Mouse (Mus musculus) cerebellum, adult (tissue): Measurements from ENCODE around the gene Rabep2.
"Not testable (repeated sequence)": the region's sequence is repeated elsewhere in the genome, so short reads cannot be mapped to it uniquely, and the experiment has no call there.

Experiments used
- ATAC-seq: cut with Nextera tagmentation; 2 replicates; pipeline ENCODE4 v1.9.2; 2017; ENCODE audit warnings: mild to moderate bottlenecking, moderate library complexity, mixed read lengths; ENCODE audit not compliant: insufficient number of reproducible peaks, low FRiP score, low TSS enrichment

The Rabep2 gene

GRCm38 (mm10) chr7:126428631-126429502 lies at the start of gene Rabep2:
TSS of gene Rabep2 (plus strand) at chr7:126428759.
- peak; percentile 87 for ATAC-seq

DNA sequence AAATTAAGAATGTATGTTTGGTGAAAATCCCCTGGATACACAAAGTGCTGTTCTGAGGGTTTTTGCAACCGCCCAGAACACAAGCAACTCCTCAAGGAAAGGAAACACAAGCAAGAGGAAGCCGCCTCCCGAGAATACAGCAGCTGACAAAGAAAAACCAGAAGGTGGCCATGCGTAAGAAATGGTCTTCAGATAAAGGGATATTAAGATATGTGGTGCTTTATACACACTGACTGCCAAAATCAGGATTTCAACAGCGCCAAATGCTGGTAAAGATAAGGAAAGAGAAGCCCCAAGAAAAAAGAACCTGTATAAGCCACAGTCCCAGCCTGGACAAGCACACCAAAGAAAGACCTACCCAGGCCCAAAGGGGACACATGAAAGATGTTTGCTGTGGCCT lies 45.0 kb upstream of the Rabep2 start:
- no peak for ATAC-seq

DNA sequence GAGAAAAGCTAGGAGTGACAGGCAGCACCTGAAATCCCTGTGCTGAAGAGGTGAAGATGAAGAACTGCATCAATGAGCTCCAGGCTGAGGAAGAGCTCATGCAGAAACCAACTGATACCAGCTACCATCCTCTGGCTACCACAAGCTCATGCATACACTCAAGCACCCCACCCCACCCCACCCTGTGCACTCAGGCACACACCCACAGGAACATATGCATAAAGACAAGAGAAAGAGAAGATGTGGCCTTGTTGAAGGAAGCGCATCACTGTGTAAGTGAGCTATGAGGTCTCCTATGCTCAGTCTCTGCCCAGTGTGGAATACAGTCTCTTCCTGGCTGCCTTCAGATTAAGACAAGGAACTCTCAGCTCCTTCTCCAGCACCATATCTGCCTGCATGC lies 40.4 kb upstream of the Rabep2 start:
- ATAC-seq, result no peak

DNA sequence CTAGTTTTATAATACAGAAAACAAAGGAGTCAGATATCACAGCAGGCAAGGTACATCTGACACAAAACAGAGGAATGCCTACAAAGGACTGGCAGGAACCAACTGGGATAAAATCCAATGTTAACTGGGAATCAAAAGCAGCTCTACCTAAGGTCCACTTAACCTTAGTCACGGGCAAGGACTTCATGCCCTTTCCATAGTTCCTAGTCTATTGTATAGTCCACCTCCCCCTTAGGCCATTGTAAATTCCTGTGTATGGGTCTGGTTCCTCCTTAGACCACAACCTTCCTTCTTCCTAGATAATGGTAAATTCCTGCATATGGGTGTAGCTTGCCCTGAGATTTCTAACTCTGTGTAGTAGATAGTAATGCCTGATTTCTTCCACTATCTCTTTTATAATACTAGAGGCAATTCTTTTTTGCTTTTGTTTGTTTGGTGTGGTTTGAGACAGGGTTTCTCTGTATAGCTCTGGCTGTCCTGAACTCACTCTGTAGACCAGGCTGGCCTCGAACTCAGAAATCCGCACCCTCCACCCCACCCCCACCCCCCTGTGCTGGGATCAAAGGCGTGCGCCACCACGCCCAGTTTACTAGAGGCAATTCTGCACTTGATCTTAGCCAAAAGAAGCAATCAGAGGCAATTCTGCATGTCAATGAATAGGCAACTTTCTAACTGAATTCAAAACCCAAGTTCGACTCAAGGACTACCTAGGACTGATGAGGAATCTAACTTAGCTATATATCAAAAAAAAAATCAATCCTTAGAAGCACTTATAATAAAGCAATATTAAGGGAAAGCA lies 36.3 kb upstream of the Rabep2 start:
- not testable (repeated sequence) for ATAC-seq

- peak; percentile 99 for ATAC-seq
Measured at GRCm38 (mm10) chr7:126396298-126397119, 32.0 kb upstream of the Rabep2 start, which contains the start of gene Nfatc2ip. TSS of gene Nfatc2ip (minus strand) at chr7:126396737.

GRCm38 (mm10) chr7:126397221-126397620 lies 31.3 kb upstream of the Rabep2 start:
- no peak for ATAC-seq

DNA sequence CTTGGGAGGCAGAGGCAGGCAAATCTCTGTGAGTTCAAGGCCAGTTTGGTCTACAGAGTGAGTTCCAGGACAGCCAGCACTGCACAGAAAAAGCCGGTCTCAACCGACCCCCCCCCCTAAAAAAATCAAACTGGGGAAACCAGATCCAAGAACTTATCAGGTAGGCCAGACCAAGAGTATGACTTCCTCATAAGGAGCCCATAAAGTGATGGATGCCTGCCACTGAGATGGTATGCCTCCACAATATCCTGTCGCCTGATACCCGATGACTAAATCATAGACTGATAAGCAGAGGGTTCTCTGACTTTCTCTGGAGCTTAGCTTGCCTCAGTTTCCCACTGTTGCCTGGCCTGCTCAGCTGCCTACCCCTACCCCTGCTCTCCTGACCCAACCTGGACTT lies 30.7 kb upstream of the Rabep2 start:
- no peak for ATAC-seq

DNA sequence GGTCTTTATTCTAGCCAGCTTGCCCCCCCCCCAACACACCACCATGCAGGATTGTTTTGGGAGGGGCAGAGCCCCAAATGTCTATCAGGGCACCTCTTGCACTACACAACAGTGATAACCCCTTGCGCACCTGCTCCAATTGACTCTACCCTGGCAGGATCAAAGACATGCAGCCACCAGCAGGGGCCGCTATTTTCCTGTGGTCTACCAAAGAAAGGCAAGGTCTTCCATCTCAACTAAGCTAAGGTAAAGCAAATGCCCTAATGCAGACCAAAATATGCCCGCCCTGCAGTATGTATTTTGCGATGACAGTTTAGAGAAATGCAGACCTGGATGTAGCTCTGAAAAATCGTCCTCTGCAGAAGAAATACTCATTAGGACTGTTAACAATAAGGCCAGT lies 29.0 kb upstream of the Rabep2 start:
- no peak for ATAC-seq

- not testable (repeated sequence) for ATAC-seq
Measured at GRCm38 (mm10) chr7:126402518-126402917, 26.0 kb upstream of the Rabep2 start.

DNA sequence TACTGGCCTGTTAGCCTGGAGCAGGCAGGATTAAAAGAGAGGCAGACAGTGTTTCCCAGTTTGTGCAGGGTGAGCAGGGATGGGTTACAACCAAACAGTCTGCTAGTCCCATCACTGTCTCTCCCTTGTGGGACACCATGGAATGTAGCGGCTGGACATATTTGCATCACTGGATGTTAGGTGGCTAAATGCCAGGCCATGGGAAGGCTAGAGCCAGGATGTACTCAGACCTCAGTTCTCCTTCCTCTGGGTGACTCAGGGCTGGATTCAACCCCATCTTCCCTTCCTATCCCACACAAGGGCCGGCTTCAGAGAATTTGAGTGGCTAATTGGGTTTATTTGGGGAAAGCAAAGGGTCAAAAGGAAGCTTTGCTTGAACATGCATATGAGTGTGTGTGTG lies 19.9 kb upstream of the Rabep2 start:
- no peak for ATAC-seq

DNA sequence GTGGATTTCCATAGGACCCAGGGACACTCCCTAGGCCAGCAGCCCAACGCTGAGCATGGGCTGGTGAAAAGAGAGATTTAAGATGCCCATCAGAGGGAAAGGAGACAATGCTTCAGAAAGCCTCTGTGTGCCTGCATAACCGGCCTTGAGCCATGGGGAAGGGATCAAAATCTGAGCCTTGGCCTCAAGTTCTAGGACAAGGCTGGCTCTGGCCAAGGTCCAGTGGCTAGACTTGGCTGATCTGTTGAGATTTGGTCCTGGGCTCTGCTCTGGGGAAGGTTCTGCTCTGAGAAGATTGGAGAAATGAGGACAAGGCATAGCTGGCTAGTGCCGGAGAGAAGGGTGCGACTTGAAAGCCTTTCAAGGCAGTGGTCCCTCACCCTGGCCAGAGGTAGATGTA lies 17.5 kb upstream of the Rabep2 start:
- no peak for ATAC-seq

GRCm38 (mm10) chr7:126414725-126415124 lies 13.8 kb upstream of the Rabep2 start, which contains the start of gene Cd19:
TSS of gene Cd19 (minus strand) at chr7:126414889.
- no peak for ATAC-seq

DNA sequence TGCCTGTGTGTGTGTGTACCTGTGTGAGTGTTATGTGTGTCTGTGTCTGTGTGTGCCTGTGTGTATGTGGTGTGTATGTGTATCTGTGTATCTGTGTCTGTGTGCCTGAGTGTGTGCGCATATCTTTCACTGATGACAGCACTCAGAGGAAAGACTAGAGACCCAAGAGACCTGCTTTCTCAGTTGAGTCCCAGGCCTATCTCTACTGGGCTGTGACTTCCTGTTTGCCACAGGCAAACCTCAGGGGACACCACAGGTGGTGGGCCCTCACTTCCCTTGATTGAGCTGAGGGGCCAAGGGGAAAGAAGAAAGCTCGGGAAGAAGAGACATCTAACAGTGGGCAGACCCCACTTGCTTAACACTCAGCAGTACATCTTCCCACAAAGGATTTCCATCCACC lies 11.9 kb upstream of the Rabep2 start:
- ATAC-seq, result no peak

DNA sequence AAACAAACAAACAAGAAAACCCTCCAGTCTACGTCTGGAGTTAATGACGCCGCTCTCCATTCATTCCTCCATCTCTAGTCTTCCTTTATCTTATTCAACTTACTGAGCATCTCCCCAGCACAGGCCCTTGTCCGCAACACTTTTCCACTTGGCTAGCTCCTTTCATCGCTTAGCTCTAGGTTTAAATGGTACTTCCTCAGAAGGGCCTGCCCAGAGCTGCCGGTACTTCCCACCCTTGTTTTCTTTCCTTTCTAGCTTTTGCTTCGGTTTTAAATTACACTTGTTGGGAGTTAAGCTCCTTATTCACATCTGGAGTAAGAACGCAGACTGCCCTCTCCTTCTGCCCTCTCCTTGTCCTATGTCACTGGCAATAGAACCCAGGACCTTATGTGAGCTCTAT lies 11.5 kb upstream of the Rabep2 start:
- no peak for ATAC-seq

DNA sequence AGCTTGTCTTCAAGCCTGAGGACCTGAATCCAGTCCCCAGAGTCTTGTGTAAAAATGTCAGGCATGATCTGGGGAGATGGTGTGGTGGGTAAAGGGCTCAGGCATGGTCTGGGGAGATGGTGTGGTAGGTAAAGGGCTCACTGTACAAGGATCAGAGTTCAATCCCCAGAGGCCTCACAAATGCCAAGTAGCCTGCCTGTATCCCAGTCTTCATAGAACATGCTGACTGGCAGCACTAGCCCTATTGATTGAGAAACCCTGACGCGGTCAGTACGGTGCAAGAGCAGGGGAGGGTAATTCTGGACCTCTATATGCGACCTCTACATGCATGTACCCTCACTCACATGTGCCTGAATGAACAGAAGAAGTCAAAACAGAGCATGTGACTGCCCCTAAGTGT lies 11.0 kb upstream of the Rabep2 start:
- ATAC-seq, result no peak

- ATAC-seq, result no peak
Measured at GRCm38 (mm10) chr7:126418496-126418895, 10.1 kb upstream of the Rabep2 start.

- ATAC-seq, result no peak
Measured at GRCm38 (mm10) chr7:126421756-126422155, 6.8 kb upstream of the Rabep2 start.

GRCm38 (mm10) chr7:126424161-126424560 lies 4.4 kb upstream of the Rabep2 start:
- no peak for ATAC-seq

DNA sequence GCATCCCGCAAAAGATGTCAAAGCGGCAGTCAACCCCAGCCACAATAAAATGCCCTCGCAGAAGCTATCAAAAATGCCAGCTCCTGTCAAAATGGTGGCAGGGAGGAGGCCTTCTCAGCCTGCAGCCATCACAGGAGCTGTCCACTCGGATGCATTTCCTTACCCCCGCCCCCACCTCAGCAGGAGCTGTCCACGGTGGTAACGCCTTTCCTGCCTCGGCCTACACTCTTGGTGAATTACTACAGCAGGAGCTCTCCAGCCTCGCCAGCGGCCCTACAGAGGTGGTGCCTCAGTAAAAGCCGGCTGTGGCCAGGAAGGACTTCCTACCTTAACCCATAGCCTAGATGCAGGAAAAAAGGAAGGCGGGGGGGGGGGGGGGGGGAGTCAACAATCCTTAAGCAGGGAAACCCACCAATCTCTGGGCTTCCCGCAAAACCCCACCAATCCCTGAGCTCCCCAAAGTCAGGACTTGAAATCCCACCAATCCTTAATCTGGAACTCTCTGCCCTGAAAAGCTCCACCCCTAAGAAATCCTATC lies 1.2 kb upstream of the Rabep2 start:
- ATAC-seq, result no peak

DNA sequence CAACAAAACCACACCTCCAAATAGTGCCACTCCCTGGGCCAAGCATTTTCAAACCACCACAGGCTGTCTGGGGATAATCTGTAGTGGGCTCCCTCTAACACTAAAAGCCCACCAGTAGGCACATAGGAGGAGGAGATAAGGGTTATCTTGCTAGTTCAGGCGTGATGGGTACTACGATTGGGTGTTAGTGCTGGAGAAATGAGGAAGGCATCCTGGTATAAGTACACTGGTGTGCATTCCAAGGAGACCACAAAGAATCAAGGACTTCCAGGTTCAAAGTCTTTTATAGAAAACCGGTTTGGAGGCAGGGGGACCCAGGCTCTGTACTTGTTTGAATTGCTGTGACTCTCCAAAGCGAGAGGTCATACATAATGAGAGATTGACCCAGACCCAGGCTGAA lies 405 bp upstream of the Rabep2 start:
- ATAC-seq, result no peak
